Mouse (Mus musculus) spleen, postnatal 4 days (tissue): ENCODE measurements at regions not wholly inside any gene's neighbourhood (a gene's known extent, or its start where the extent isn't known, plus 50 kb on each side); places are given as distances from the start of the nearest gene placed in this dataset.

Experiments
- DNase-seq, 2 experiments: peaks; one replicate each; pipeline ENCODE4 v3.0.0; 2022; ENCODE audit warnings: low spot score in 2 of 2

- DNase-seq, result no peak
These were observed 72.9 kb upstream of the Gls start for GRCm38 (mm10) chr1:52305679-52306632.

DNA sequence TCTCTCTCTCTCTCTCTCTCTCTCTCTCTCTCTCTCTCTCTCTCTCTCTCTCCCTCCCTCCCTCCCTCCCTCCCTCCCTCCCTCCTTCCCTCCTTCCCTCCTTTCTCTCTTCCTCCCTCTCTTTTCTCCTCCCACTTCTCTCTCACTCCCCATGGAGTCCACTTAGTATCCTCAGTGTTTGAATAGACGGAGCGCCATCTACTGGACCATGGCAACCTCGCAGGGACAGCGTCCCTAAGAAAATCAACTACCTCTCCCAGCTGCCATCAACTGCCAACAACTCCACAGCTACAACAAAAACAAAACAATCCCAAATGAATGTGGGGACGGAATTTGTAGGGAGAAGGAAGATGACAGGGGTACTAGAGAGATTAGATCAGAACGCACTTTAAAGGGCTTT, 69.5 kb upstream of the Gls start:
- DNase-seq, result peak; percentile 49 to 74

DNA sequence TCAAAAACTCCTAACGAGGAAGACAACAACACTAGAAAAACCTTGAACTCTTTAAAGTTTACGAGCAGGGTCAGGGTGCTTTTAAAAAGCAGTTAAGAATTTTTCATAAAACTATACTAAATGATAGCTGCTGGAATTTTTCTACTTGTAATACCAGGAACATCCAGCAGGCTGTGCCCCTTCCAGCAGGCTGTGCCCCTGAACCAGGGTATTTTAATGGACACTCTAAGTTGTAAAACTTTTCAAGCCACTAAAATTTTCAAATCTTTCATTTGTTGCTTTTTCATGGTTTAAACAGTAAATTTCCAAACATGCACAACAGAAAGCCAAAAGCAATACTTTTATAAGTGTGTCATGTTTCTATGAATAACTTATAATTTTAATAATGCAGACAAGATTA, 68.2 kb upstream of the Gls start:
- DNase-seq, result peak in 1 of 2 experiments; percentile 18

DNA sequence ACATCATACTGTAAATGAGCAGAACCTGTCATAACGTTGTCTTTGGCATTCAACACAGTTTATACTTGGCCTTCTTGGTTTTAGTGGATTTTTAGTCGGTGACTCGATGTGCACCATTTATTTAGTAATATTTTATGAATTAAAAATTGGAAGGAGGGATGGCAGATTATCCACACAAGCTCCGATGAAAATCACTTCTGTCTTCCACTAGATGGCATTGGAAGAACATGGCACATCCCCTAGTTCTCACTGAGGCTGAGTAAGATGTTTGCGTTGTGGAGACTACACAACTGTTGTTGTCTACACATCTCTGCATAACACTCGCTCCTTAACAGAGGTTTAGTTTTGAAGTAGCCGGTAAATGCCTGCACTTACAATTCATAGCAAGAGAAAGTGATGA, 66.5 kb upstream of the Gls start:
- DNase-seq, result no peak

- no peak for DNase-seq
These were observed 65.3 kb upstream of the Gls start for GRCm38 (mm10) chr1:52298336-52298735.

DNA sequence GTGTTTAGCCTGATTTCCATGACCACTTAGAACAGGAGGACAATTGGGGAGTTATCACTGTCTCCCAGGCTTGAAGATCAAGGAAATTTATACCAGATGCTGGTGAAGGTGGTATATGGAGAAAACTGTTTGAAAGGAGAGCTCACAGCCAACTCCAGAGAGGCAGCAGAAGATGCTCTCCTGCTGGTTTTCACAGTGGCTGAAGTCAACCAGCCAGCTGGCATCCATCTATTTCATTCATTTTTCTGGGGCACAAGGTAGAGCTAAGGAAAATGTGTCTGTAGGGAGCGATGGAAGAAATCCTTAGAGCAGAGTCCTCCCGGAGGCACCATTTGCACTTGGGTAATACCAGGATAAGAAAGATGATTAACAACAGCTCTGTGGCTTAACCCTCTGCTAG, 63.1 kb upstream of the Gls start:
- DNase-seq, result no peak

GRCm38 (mm10) chr1:52294521-52294920, 61.5 kb upstream of the Gls start:
- DNase-seq, result no peak

DNA sequence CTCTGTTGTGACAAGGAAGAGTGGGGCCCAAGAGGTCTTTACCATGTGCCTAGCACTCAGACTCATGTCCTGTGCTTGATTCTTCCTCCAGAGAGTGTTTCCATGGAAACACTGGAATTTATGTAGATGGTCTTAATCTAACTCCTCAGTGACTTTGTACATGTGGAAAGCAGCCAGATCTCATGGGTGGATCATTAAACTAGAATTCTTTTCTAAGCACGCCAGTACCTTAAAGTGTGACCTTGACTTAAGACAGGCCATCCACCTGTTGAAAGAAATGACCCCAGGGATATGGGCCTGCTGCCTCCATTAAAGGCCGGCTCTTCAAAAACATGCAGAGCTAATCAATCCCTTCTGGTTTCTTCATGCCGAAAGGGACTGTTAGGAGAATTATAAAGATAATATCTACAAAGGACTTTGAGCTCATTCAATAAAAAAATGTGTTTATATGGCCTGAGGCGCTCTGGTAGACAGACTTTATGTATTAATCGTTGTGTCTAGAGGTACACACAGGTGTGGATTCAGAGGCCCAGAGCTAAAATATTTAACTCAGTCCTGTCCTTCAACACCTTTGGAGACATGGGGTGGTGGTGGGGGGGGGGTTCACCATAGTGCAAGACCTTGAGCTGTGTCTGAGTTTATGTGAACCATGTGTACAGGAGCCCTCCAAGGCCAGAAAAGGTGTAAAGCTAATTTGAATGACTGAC, 60.5 kb upstream of the Gls start:
- no peak for DNase-seq
